Mouse (Mus musculus) myocyte (in vitro differentiated cells): ENCODE results near the gene Kat2b. TPM values are rescaled to one million over a fixed set of nuclear protein-coding genes. Genes with fewer than 3 reads are reported as not detected.

Experiments used
- H3K27me3 ChIP-seq: one replicate; pipeline ENCODE4 v1.6.1; 2011; ENCODE audit not compliant: control insufficient read depth, insufficient read depth, insufficient read length
- H3K36me3 ChIP-seq: one replicate; pipeline ENCODE4 v1.6.1; 2011; ENCODE audit not compliant: control insufficient read depth, insufficient read depth
- H3K4me2 ChIP-seq: one replicate; pipeline ENCODE4 v1.6.1; 2011; ENCODE audit warnings: low read depth, control low read depth
- H3K4me3 ChIP-seq: one replicate; pipeline ENCODE4 v1.5.1; 2011; ENCODE audit warnings: mild to moderate bottlenecking, control low read depth, moderate library complexity
- H3K79me2 ChIP-seq: one replicate; pipeline ENCODE4 v1.6.1; 2011; ENCODE audit not compliant: control insufficient read depth, insufficient read depth
- H3ac ChIP-seq: one replicate; pipeline ENCODE4 v1.6.1; 2011; ENCODE audit not compliant: control insufficient read depth, insufficient read length
- CEBPB ChIP-seq: IDR thresholded peaks from 2 replicates; pipeline ENCODE4 v1.6.1; 2011; ENCODE audit warnings: mild to moderate bottlenecking, moderate library complexity; ENCODE audit not compliant: poor library complexity, insufficient read depth, severe bottlenecking
- E2F4 ChIP-seq: IDR thresholded peaks from one replicate; pipeline ENCODE4 v1.6.1; 2011; ENCODE audit warnings: mild to moderate bottlenecking, control low read depth, moderate library complexity; ENCODE audit not compliant: insufficient read depth
- MAX ChIP-seq: IDR thresholded peaks from one replicate; pipeline ENCODE4 v1.6.1; 2011; ENCODE audit warnings: low read depth, mild to moderate bottlenecking, control low read depth
- MYOD1 ChIP-seq, 3 experiments: IDR thresholded peaks; one replicate each; pipeline ENCODE4 v1.6.1; 2011; ENCODE audit warnings: control low read depth in 2 of 3, low read depth in 2 of 3, mild to moderate bottlenecking in 2 of 3, moderate library complexity in 1 of 3; ENCODE audit not compliant: insufficient read length in 2 of 3, control insufficient read depth in 1 of 3
- MYOG ChIP-seq, 3 experiments: IDR thresholded peaks; one replicate each; pipeline ENCODE4 v1.6.1; 2011; ENCODE audit warnings: control low read depth in 2 of 3, low read depth in 2 of 3, mild to moderate bottlenecking in 2 of 3; ENCODE audit not compliant: insufficient read length in 2 of 3, control insufficient read depth in 1 of 3, insufficient read depth in 1 of 3
- POLR2A ChIP-seq: IDR thresholded peaks from one replicate; pipeline ENCODE4 v1.6.1; 2011; ENCODE audit warnings: low read depth, mild to moderate bottlenecking, control low read depth, moderate library complexity; ENCODE audit not compliant: insufficient read length
- POLR2AphosphoS2 ChIP-seq: IDR thresholded peaks from one replicate; pipeline ENCODE4 v1.6.1; 2011; ENCODE audit warnings: low read depth, control low read depth; ENCODE audit not compliant: insufficient read length
- REST ChIP-seq: IDR thresholded peaks from one replicate; pipeline ENCODE4 v1.6.1; 2011; ENCODE audit warnings: mild to moderate bottlenecking, control low read depth, moderate library complexity; ENCODE audit not compliant: insufficient read depth, insufficient read length
- SRF ChIP-seq: IDR thresholded peaks from one replicate; pipeline ENCODE4 v1.6.1; 2011; ENCODE audit warnings: low read depth; ENCODE audit not compliant: control insufficient read depth, insufficient read length
- TCF12 ChIP-seq: IDR thresholded peaks from one replicate; pipeline ENCODE4 v1.6.1; 2011; ENCODE audit warnings: mild to moderate bottlenecking, control low read depth; ENCODE audit not compliant: poor library complexity, insufficient read depth, severe bottlenecking
- TCF3 ChIP-seq: IDR thresholded peaks from one replicate; pipeline ENCODE4 v1.6.1; 2011; ENCODE audit warnings: low read depth, control low read depth; ENCODE audit not compliant: insufficient read length
- USF1 ChIP-seq: IDR thresholded peaks from one replicate; pipeline ENCODE4 v1.6.1; 2011; ENCODE audit warnings: low read depth, mild to moderate bottlenecking, control low read depth, moderate library complexity
- polyA plus RNA-seq: library from polyadenylated mRNA; unstranded; fragments of >200 nt; fragmentation: generic; extraction: Trizol; gene quantifications from one replicate; pipeline ENCODE4 v1.2.1, GENCODE M21; 2012; ENCODE audit warnings: missing spikeins

The Kat2b gene
- polyA plus RNA-seq, 1 experiment = 4.2 TPM

- Histone ChIP-seq H3K4me3 (no peak overlapping the region), H3K27me3 (no peaks in the 10 kb centered on the region), H3ac (no peak overlapping the region), H3K36me3 (no peaks in the 10 kb centered on the region), H3K4me2 (no peak overlapping the region), H3K79me2 (no peaks in the 10 kb centered on the region)
- TF ChIP-seq CEBPB (no peak), SRF (no peak), MYOG (IDR thresholded peaks at IDR 0.05; ENCODE audit: control insufficient read depth in 1 of 3, insufficient read depth in 1 of 3, insufficient read length in 2 of 3, low read depth in 2 of 3) (no peak), TCF3 (no peak), E2F4 (no peak), USF1 (no peak), TCF12 (no peak), MYOD1 (IDR thresholded peaks at IDR 0.05; ENCODE audit: control insufficient read depth in 1 of 3, insufficient read length in 2 of 3, low read depth in 2 of 3) (no peak), POLR2AphosphoS2 (no peak), MAX (no peak), POLR2A (no peak), REST (no peak)
Measured at GRCm38 (mm10) chr17:53582026-53582585, 15.4 kb downstream of the Kat2b start.

GRCm38 (mm10) chr17:53582805-53583204 is 16.1 kb downstream of the Kat2b start:
- no peak overlapping the region for H3ac ChIP-seq
- H3K27me3 ChIP-seq = no peaks in the 10 kb centered on the region
- H3K79me2 ChIP-seq = no peaks in the 10 kb centered on the region
- H3K4me3 ChIP-seq = no peak overlapping the region
- H3K4me2 ChIP-seq = no peak overlapping the region
- TF ChIP-seq REST = no peak
- no peak for TF ChIP-seq TCF12
- TF ChIP-seq SRF = no peak
- TF ChIP-seq CEBPB = no peak
- TF ChIP-seq MYOG (IDR thresholded peaks at IDR 0.05; ENCODE audit: control insufficient read depth in 1 of 3, insufficient read depth in 1 of 3, insufficient read length in 2 of 3, low read depth in 2 of 3) = no peak
- TF ChIP-seq MYOD1 (IDR thresholded peaks at IDR 0.05; ENCODE audit: control insufficient read depth in 1 of 3, insufficient read length in 2 of 3, low read depth in 2 of 3) = no peak
- TF ChIP-seq E2F4 = no peak
- TF ChIP-seq POLR2A = no peak
- TF ChIP-seq USF1 = no peak
- no peak for TF ChIP-seq TCF3
- no peak for TF ChIP-seq MAX
- TF ChIP-seq POLR2AphosphoS2 = no peak
- no peaks in the 10 kb centered on the region for H3K36me3 ChIP-seq

- Histone ChIP-seq H3K36me3 (no peaks in the 10 kb centered on the region), H3K4me2 (peak overlapping the region; percentile 31), H3ac (no peak overlapping the region), H3K27me3 (no peaks in the 10 kb centered on the region), H3K79me2 (no peaks in the 10 kb centered on the region), H3K4me3 (no peak overlapping the region)
- TF ChIP-seq MYOG (IDR thresholded peaks at IDR 0.05; ENCODE audit: control insufficient read depth in 1 of 3, insufficient read depth in 1 of 3, insufficient read length in 2 of 3, low read depth in 2 of 3) (no peak), MYOD1 (IDR thresholded peaks at IDR 0.05; ENCODE audit: control insufficient read depth in 1 of 3, insufficient read length in 2 of 3, low read depth in 2 of 3) (peak in 1 of 3 experiments; percentile 14), POLR2A (no peak), TCF12 (no peak)
Measured at GRCm38 (mm10) chr17:53583846-53584579, 17.4 kb downstream of the Kat2b start.

- TF ChIP-seq E2F4 = no peak
- no peak for TF ChIP-seq USF1
- peak in 1 of 3 experiments; percentile 38 for TF ChIP-seq MYOG (IDR thresholded peaks at IDR 0.05; ENCODE audit: control insufficient read depth in 1 of 3, insufficient read depth in 1 of 3, insufficient read length in 2 of 3, low read depth in 2 of 3)
- no peak for TF ChIP-seq TCF3
- no peak for TF ChIP-seq POLR2A
- no peak for TF ChIP-seq MAX
- peak; percentile 87 for TF ChIP-seq CEBPB
- TF ChIP-seq SRF = no peak
- no peak for TF ChIP-seq POLR2AphosphoS2
- no peak for TF ChIP-seq REST
- peak in 2 of 3 experiments; percentile 20 to 41 for TF ChIP-seq MYOD1 (IDR thresholded peaks at IDR 0.05; ENCODE audit: control insufficient read depth in 1 of 3, insufficient read length in 2 of 3, low read depth in 2 of 3)
- no peak for TF ChIP-seq TCF12
- Histone ChIP-seq H3K4me2 (peak overlapping the region; percentile 93), H3K4me3 (peak overlapping the region; percentile 10)
Measured at GRCm38 (mm10) chr17:53587074-53587851, 20.6 kb downstream of the Kat2b start.

More at GRCm38 (mm10) chr17:53587074-53587851, 20.6 kb downstream of the Kat2b start:
- H3K79me2 ChIP-seq = no peaks in the 10 kb centered on the region
- H3K27me3 ChIP-seq = no peaks in the 10 kb centered on the region
- no peaks in the 10 kb centered on the region for H3K36me3 ChIP-seq
- no peak overlapping the region for H3ac ChIP-seq
